In genomic region chr3:88324951-88325405, GRCm38 (mm10) we compare ENCODE assay signal across 8 mouse cellular contexts. TPM values are rescaled to one million over a fixed set of nuclear protein-coding genes. Genes with fewer than 3 reads are reported as not detected.
DNase-seq lines count a peak whose midpoint lies in the region; ATAC-seq and TF ChIP-seq lines count a peak whose summit lies in the region.

Gene Glmp, plus strand, starts transcription at chr3:88325023.

- WGBS in heart, embryonic 15.5 days: under 1% methylated on average over 10 of the region's 10 CpGs
- 2% methylated on average over 10 of the region's 10 CpGs for WGBS in liver, embryonic 14.5 days (ENCODE audit: insufficient replicate concordance)

- H3K27me3 ChIP-seq in CH12.LX (replicated peaks): no peaks in the 10 kb centered on the region
- H3K27me3 ChIP-seq in heart, embryonic 15.5 days: no peaks in the 10 kb centered on the region
- no peaks in the 10 kb centered on the region for H3K27me3 ChIP-seq in liver, embryonic 14.5 days (ENCODE audit: control insufficient read depth, insufficient read depth, low read length)

- H3K79me2 ChIP-seq in CH12.LX (replicated peaks; ENCODE audit: control insufficient read depth, extremely low read depth, insufficient read depth, poor library complexity, severe bottlenecking): no peaks in the 10 kb centered on the region; the same call in 1 of the 2 replicates

- TF ChIP-seq RAD21 in CH12.LX (IDR thresholded peaks at IDR 0.05; ENCODE audit: low read depth, low read length): no peak

- peak; percentile 75 for DNase-seq in CH12.LX (ENCODE audit: extremely low read depth)
- peak; percentile 26 for DNase-seq in fibroblast of lung, adult 2 months (ENCODE audit: low read depth)
- DNase-seq in kidney, postnatal 14 days: peak; percentile 75
- peak; percentile 60 to 63 (median 60) for DNase-seq in liver, embryonic 14.5 days (ENCODE audit: low read depth in 3 of 3, low spot score in 3 of 3)
- DNase-seq in neural tube, embryonic 10.5 days (ENCODE audit: extremely low spot score, low spot score): peak; percentile 60
- DNase-seq in telencephalon, adult 2 months (ENCODE audit: low read depth, low spot score): peak; percentile 65

- no peak for TF ChIP-seq EP300 in CH12.LX (IDR thresholded peaks at IDR 0.05; ENCODE audit: low read length)
- TF ChIP-seq EP300 in liver, embryonic 14.5 days (IDR thresholded peaks at IDR 0.05; ENCODE audit: low read depth): no peak

- peak; percentile 83 for TF ChIP-seq POLR2A in CH12.LX (IDR thresholded peaks at IDR 0.05; ENCODE audit: low read depth, low read length)

- H3K36me3 ChIP-seq in CH12.LX (replicated peaks in 1 of 2; ENCODE audit: control insufficient read depth in 1 of 2, insufficient read depth in 1 of 2, low read length in 1 of 2): peaks cover 50 to 81% of the 10 kb centered on the region in 2 experiments
- peaks cover 51% of the 10 kb centered on the region for H3K36me3 ChIP-seq in heart, embryonic 15.5 days
- H3K36me3 ChIP-seq in liver, embryonic 14.5 days (replicated peaks; ENCODE audit: control insufficient read depth, insufficient read depth, low read depth): peaks cover 25% of the 10 kb centered on the region

- peak within 1 kb of the TSS; percentile 99 for H3K9ac ChIP-seq in CH12.LX (ENCODE audit: insufficient read depth, low read depth)
- peak within 1 kb of the TSS; percentile 73 for H3K9ac ChIP-seq in heart, embryonic 15.5 days
- H3K9ac ChIP-seq in liver, embryonic 14.5 days (replicated peaks): peak within 1 kb of the TSS; percentile 83

- in situ Hi-C loops in CH12.LX (cut with MboI; ENCODE audit: low pct_ligation_motif_present, low pct_unique_long_range_greater_than_20kb, low sequenced_read_pairs): no loop called here

- dilution Hi-C loops in CH12.LX (cut with MboI; ENCODE audit: extremely low pct_ligation_motif_present, extremely low pct_unique_long_range_greater_than_20kb, low sequenced_read_pairs): no loop called here

- peaks cover 2 to 14% of the 10 kb centered on the region in 2 experiments; a peak in 2 of 4 replicates for H3K4me1 ChIP-seq in CH12.LX (ENCODE audit: control insufficient read depth in 1 of 2, insufficient read depth in 2 of 2)
- peaks cover 8% of the 10 kb centered on the region; the same call in 1 of the 2 replicates for H3K4me1 ChIP-seq in brown adipose tissue, adult 24 weeks (ENCODE audit: control insufficient read depth, insufficient read depth, insufficient read length, low read length)
- H3K4me1 ChIP-seq in heart, embryonic 15.5 days (replicated peaks): peaks cover 12% of the 10 kb centered on the region
- H3K4me1 ChIP-seq in liver, embryonic 14.5 days (replicated peaks; ENCODE audit: control insufficient read depth in 2 of 2, insufficient read depth in 2 of 2, low read length in 1 of 2): peaks cover 0 to 6% of the 10 kb centered on the region in 2 experiments; a peak in 3 of 4 replicates

- no peak for TF ChIP-seq CTCF in CH12.LX (conservative IDR thresholded peaks at IDR 0.05 in 1 of 2, IDR thresholded peaks at IDR 0.05 in 1 of 2; ENCODE audit: low read depth in 2 of 2, low read length in 2 of 2)
- TF ChIP-seq CTCF in liver, embryonic 14.5 days (IDR thresholded peaks at IDR 0.05; ENCODE audit: low read depth): no peak

- H3K9me3 ChIP-seq in CH12.LX (replicated peaks; ENCODE audit: low read length): no peaks in the 10 kb centered on the region
- H3K9me3 ChIP-seq in heart, embryonic 15.5 days (replicated peaks): no peaks in the 10 kb centered on the region
- H3K9me3 ChIP-seq in liver, embryonic 14.5 days (ENCODE audit: control insufficient read depth, low read length): no peaks in the 10 kb centered on the region

- peak within 1 kb of the TSS; percentile 63 for H3K4me2 ChIP-seq in CH12.LX (ENCODE audit: insufficient read depth, low read depth, poor library complexity, severe bottlenecking)
- peak within 1 kb of the TSS; percentile 90 for H3K4me2 ChIP-seq in heart, embryonic 15.5 days
- H3K4me2 ChIP-seq in liver, embryonic 14.5 days (ENCODE audit: low read depth): peak within 1 kb of the TSS; percentile 80

- H3K4me3 ChIP-seq in CH12.LX (replicated peaks in 1 of 3; ENCODE audit: low read depth in 2 of 3, low read length in 2 of 3, poor library complexity in 1 of 3): peak within 1 kb of the TSS; percentile 66 to 100 (median 94)
- peak within 1 kb of the TSS; percentile 74 for H3K4me3 ChIP-seq in brown adipose tissue, adult 24 weeks (ENCODE audit: insufficient read depth, low read depth, low read length)
- peak within 1 kb of the TSS; percentile 75 for H3K4me3 ChIP-seq in heart, embryonic 15.5 days
- H3K4me3 ChIP-seq in liver, embryonic 14.5 days (ENCODE audit: insufficient read depth in 1 of 2, low read depth in 2 of 2, low read length in 2 of 2): peak within 1 kb of the TSS; percentile 80 to 97

- H3K27ac ChIP-seq in CH12.LX (ENCODE audit: insufficient read depth, low read depth): no peak within 1 kb of the TSS
- H3K27ac ChIP-seq in brown adipose tissue, adult 24 weeks (replicated peaks; ENCODE audit: low read depth, low read length): peak within 1 kb of the TSS; percentile 36
- 0 out of 2 replicates have a peak within 1 kb of the TSS, but pooled peaks have one; percentile 29 for H3K27ac ChIP-seq in heart, embryonic 15.5 days
- H3K27ac ChIP-seq in liver, embryonic 14.5 days: peak within 1 kb of the TSS; percentile 42

- ATAC-seq in heart, embryonic 15.5 days (replicated peaks; ENCODE audit: insufficient number of reproducible peaks, insufficient read depth, low FRiP score, low read depth): peak; percentile 82
- ATAC-seq in liver, embryonic 14.5 days (ENCODE audit: insufficient read depth): peak; percentile 79

TF ChIP-seq in CH12.LX, 34 proteins besides CTCF, POLR2A, EP300 and RAD21:
- no peak for TF ChIP-seq PAX5 (IDR thresholded peaks at IDR 0.05; ENCODE audit: low read length)
- 0 out of 2 replicates have a peak, but pooled peaks have one; percentile 25 for TF ChIP-seq E2F4 (IDR thresholded peaks at IDR 0.05; ENCODE audit: insufficient replicate concordance, low read depth, low read length)
- TF ChIP-seq ZC3H11A (IDR thresholded peaks at IDR 0.05; ENCODE audit: low read depth, low read length): no peak
- peak; percentile 88 for TF ChIP-seq USF1 (IDR thresholded peaks at IDR 0.05; ENCODE audit: low read depth, low read length)
- 0 out of 2 replicates have a peak, but pooled peaks have one; percentile 39 for TF ChIP-seq ZMIZ1 (IDR thresholded peaks at IDR 0.05; ENCODE audit: low read depth, low read length)
- no peak for TF ChIP-seq JUND (conservative IDR thresholded peaks at IDR 0.05; ENCODE audit: low read depth, low read length)
- TF ChIP-seq BHLHE40 (IDR thresholded peaks at IDR 0.05; ENCODE audit: low read depth, low read length): peak; percentile 72
- TF ChIP-seq ZKSCAN1 (IDR thresholded peaks at IDR 0.05; ENCODE audit: borderline replicate concordance, low read depth, low read length): no peak
- peak; percentile 84 for TF ChIP-seq NELFE (IDR thresholded peaks at IDR 0.05; ENCODE audit: low read depth, low read length)
- peak; percentile 73 for TF ChIP-seq HCFC1 (IDR thresholded peaks at IDR 0.05; ENCODE audit: low read depth, low read length)
- no peak for TF ChIP-seq JUN (IDR thresholded peaks at IDR 0.05; ENCODE audit: insufficient read depth, low read depth, low read length)
- TF ChIP-seq IRF4 (IDR thresholded peaks at IDR 0.05; ENCODE audit: low read depth, low read length): 0 out of 2 replicates have a peak, but pooled peaks have one; percentile 24
- peak; percentile 96 for TF ChIP-seq SIN3A (IDR thresholded peaks at IDR 0.05; ENCODE audit: low read length)
- TF ChIP-seq MXI1 (IDR thresholded peaks at IDR 0.05; ENCODE audit: low read depth, low read length): peak; percentile 75; the same call in 1 of the 2 replicates
- TF ChIP-seq UBTF (IDR thresholded peaks at IDR 0.05; ENCODE audit: low read depth, low read length): no peak
- TF ChIP-seq ELF1 (IDR thresholded peaks at IDR 0.05; ENCODE audit: low read depth, low read length): peak; percentile 73
- TF ChIP-seq MAX (IDR thresholded peaks at IDR 0.05; ENCODE audit: low read length): peak; percentile 68; the same call in 1 of the 2 replicates
- TF ChIP-seq TCF12 (IDR thresholded peaks at IDR 0.05; ENCODE audit: low read depth, low read length): peak; percentile 62; the same call in 1 of the 2 replicates
- TF ChIP-seq POLR2AphosphoS2 (IDR thresholded peaks at IDR 0.05; ENCODE audit: low read depth, low read length): 0 out of 2 replicates have a peak, but pooled peaks have one; percentile 65
- no peak for TF ChIP-seq MYC (IDR thresholded peaks at IDR 0.05; ENCODE audit: low read depth, low read length)
- no peak for TF ChIP-seq ZNF384 (IDR thresholded peaks at IDR 0.05; ENCODE audit: low read depth, low read length)
- TF ChIP-seq MEF2A (IDR thresholded peaks at IDR 0.05; ENCODE audit: borderline replicate concordance, low read depth, low read length): no peak
- TF ChIP-seq MAFK (IDR thresholded peaks at IDR 0.05; ENCODE audit: insufficient replicate concordance, low read length): no peak
- TF ChIP-seq KAT2A (IDR thresholded peaks at IDR 0.05; ENCODE audit: insufficient replicate concordance, low read length): 0 out of 2 replicates have a peak, but pooled peaks have one; percentile 41
- TF ChIP-seq TBP (conservative IDR thresholded peaks at IDR 0.05; ENCODE audit: low read depth, low read length): 0 out of 2 replicates have a peak, but pooled peaks have one; percentile 20
- peak; percentile 89 for TF ChIP-seq USF2 (conservative IDR thresholded peaks at IDR 0.05; ENCODE audit: low read depth, low read length)

RNA-seq across cellular contexts. Expression of gene Glmp, which starts in this region (rescaled TPM):
- total RNA-seq in CH12.LX (2012; rRNA removed): 67.4 and 75.6 TPM in 2 replicates
- total RNA-seq in CH12.LX (2014; rRNA removed): 37.8 and 42.7 TPM in 2 replicates
- 134 and 163 TPM in 2 replicates for polyA plus RNA-seq in CH12.LX (2012; ENCODE audit: insufficient read length, low read depth)
- 96.8 and 101 TPM in 2 replicates for polyA plus RNA-seq in brown adipose tissue, adult 24 weeks (2012; ENCODE audit: insufficient read depth, insufficient read length, missing spikeins)
- polyA plus RNA-seq in heart, embryonic 15.5 days (2015; fragmentation: Nextera tagmentation; extraction: Ambion mirVana): 143 and 156 TPM in 2 replicates
- polyA plus RNA-seq in liver, embryonic 14.5 days (2012; rRNA removed): 29.2 and 31.1 TPM in 2 replicates
- polyA plus RNA-seq in liver, embryonic 14.5 days (2014; fragmentation: Nextera tagmentation; extraction: Ambion mirVana): 51.6 and 52.4 TPM in 2 replicates
